Mouse (Mus musculus) adipocyte (in vitro differentiated cells): ENCODE results near the gene Zfp114.

Source experiments
- DNase-seq: peaks from one replicate; pipeline ENCODE4 v3.0.0-alpha.2; 2016; ENCODE audit warnings: low spot score

Zfp114 gene

DNA sequence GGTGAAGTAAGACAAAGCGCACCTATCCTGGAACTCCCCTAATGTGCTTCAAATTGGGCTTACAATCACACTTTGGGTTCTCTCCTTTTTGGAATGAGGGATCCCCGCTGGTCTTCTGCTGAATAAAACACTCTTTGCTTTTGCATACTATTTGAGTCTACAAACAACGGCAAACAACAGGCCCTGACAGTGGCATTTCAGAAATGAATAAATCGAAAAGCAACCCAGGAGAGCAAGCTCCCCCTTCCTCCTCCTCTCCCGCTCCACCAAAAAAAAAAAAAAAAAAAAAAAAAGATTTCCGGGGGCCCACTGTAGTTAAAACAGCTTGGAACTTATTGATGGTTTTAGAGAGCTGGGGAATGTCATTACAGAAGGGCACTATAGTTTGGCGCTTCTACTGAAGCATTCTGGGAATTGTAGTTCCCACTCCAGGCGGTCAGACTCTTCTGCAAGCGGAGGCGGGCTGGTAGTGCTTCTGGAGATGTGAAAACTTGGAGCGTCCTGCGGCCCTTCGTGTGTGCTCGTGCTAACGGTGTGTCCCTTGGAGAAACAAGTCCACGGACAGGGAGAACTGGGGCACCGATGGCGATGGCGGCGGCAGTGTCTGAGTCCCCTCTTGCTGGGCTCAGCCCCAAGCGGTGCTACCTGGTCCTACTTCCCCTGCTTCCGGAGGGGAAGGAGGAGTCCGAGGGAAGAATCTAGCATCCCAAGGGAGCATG lies at the start of gene Zfp114:
Zfp114 (plus strand) TSS at position 443 of the 719 bp plus-strand sequence.
- DNase-seq = peak; percentile 66

- DNase-seq = no peak
Measured at GRCm38 (mm10) chr7:24133425-24133995, 41.4 kb upstream of the Zfp114 start.

DNA sequence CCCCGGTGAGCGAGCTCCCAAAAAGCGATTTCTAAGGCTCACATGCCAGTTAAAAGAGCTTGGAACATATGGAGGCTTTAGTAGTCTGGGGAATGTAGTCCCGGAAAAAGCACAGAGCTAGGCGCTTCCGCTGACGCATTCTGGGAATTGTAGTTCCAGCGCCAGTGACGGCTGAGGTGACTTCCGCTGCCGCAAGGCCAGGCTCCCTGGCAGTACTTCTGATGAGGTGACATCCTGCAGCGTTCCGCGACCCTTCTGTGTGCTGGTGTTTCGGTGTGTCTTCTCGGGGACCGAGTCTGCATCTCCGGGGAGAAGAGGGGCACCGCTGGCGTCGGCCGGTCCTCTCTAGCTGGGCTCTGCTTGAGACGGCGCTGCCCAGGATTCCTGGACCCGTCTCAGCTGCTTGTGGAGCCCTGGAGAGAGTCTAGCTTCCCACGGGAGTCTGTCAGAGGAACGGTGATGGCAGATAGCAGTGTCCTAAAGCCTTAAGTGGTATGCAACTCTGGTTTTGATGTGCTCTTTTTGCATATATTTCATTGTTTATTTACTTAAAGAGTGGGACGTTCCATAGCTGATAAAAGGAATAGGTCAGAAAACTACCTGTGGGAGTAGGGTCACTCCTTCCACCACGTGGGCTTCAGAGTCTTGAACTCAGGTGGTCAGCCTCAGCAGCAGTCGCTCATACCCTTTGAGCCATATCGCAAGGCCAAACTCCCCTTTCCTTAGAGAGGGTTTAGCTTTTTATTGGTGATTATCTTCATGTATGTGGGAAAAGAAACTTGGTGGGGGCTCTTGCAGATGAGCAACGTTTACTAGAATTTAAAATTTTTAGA lies 40.6 kb upstream of the Zfp114 start, which contains the start of gene Zfp235:
Zfp235 (plus strand) TSS at position 174 of the 833 bp plus-strand sequence.
- DNase-seq = peak; percentile 78

DNA sequence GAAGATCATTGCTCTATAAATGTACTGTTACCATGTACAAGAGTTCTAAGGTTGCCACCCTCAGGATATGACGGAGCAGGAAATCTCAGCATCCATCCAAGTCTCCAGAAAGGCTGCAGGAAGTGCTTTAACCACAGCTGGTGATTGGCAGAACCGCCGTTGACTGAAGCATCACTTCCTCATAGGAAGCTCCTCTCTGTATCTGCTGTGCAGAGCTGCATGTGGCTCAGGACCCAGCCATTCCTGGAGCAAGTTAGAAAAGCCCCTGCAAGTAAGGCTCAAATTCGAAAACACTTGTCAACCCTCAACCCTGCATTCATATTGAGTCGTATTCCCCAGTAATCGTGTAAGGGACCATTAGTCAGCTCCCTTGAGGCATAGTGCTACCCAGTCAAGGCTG lies 32.3 kb upstream of the Zfp114 start:
- DNase-seq = no peak

DNA sequence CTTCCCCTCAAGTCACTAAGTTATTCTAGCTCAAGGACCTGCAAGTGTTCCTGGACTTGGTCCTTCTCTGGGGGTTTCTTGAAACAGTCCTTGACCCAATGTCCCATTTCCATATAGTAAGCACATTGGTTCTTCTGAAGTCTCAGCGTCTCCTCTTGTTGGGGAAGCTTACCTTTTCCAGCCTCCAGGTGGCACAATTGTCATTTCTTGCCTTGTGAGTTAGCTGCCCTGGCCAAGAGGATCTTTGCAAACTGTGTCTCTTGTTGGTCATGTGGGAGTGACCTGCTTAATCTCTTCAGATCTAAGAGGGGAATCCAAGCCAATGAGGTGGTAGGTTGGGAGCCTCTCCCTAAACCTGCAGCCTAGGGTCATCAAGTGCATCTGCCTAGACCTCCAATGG lies 21.6 kb upstream of the Zfp114 start:
- DNase-seq = peak; percentile 31

DNA sequence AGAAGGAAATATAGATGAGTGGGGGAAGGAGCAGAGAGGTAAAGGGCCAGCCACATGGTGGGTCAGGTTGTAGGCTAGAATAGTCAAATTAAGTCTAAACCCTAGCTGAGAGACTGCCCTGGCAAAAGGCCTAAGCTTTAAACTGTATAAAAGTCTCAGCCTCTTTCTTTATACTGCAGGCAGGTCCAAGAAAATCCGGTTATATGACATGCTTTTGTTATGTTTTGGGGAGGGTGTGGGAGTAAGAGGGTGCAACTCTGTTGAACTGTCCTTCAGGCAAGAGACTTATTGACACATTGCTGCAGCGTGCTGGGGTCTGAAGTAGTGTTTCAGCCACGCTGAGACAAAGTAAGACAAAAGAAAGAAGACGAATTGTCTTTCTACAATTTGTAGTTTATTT lies 2.7 kb upstream of the Zfp114 start:
- DNase-seq = no peak

DNA sequence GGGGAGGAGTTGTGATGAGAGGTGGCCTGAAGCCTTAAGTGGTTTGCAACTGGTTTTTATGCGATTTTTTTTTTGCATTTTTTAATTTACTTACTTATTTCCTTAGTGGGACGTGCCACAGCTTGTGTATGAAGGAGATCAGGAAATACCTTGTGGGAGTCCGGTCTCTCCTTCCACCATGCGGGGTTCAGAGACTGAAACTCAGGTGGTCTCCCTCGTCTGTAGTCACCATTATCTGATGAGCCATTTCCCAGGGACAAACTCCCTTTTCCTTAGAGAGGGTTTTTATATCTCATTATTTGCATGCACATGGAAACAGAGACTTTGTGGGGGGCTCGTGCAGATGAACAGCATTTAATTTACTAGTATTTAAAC lies 464 bp downstream of the Zfp114 start:
- DNase-seq = no peak

DNA sequence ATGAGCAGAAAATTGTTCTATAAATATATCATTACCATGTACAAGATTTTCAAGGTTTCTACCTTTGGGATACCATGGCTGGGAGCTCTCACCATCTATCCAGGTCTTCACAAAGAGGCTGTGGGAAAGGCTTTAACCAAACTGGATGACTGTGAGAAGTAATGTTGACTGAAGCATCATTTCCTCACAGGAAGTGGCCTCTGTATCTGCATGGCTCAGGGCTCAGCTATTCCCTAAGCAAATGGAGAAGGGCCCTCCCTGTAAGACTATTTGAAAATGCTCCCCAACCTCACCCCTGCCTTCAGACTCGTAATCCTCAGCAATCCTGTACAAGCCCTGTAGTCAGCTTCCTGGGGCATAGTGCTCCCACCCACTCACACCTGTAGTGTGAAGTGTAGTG lies 12.8 kb downstream of the Zfp114 start:
- no peak for DNase-seq

DNA sequence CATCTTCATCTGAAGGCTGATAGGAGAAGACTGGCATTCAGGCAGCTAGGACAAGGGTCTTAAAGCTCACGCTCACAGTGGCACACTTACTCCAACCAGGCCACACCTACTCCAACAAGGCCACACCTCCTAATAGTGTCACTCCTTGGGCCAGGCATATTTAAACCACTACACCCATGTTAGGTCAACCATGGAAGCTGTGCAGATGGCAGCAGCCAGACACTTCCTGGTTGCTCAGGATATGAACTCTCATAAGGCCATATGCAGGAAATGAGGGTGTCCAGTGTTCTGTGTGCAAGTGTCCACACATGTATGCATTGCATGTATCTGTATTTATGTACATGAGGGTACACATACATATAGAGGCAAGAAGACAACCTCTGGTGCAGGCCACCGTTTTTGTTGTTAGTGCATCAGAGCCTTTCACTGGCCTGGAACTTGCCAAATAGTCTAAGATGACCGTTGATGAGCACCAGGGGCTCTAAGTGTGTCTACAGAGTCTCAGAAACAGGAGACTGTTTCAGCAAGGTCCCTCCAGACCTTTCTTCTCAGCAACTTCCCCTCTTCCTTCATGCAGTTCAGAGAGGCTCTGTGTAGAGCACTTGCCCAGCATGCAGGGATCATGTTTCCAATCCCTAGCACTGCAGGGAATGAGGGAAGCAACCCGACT lies 14.2 kb downstream of the Zfp114 start:
- no peak for DNase-seq

DNA sequence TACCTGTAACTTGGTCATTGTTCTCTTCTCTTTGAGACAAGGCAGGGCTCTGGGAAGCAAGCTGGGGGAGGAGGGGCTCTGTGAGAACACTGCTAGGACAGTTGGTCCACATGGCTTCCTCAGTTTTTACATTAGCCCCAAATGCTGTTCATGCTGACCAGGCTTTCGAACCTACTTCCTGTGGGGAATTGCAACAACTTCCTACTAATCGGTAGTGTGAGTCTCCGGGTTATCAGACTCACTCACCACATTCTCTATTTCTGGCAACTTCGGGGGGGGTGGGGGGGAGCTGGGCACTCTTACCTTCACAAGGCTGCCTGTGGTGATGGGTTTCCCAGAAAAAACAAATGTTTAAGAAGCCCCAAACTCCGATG lies 14.7 kb downstream of the Zfp114 start:
- DNase-seq = no peak

DNA sequence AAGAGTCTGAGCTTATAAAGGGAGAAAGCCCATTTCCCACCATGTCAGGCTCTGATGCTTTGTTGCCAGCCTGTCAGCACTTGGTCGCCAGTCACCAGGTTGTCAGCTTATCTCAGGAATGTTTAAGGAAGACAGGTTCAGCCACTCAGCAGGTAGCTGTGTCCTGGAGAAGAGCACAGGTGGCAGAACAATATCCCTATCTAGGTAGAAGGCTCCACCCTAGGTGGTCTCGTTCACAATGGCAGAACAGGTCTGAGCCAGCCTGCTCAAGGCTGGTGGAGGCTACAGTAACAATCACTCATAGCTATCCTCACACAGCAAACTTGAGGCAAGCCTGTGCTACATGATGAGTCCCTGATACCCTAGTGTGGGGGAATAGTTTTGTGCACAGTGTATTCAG lies 16.5 kb downstream of the Zfp114 start:
- no peak for DNase-seq

GRCm38 (mm10) chr7:24193157-24193556 lies 18.3 kb downstream of the Zfp114 start:
- DNase-seq = no peak

DNA sequence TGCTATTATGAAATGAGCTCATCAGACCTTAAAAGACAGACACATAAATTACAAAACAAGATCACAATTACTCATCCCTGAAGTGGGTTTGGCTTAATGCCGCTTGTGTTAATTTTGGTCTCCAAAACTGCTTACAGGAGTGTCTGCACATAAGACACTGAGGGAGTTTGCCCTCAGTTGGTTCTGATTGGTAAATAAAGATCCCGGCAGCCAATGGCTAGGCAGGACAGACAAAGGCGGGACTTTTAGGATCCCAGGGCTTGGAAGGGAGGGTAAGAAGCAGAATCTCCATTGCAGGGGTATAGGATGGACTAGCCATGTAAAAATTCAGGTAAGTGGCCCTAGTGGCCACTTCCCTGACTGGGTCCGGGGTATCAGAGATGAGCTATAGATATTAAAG lies 22.1 kb downstream of the Zfp114 start:
- no peak for DNase-seq

GRCm38 (mm10) chr7:24207488-24208261 lies 32.8 kb downstream of the Zfp114 start:
- peak; percentile 71 for DNase-seq

DNA sequence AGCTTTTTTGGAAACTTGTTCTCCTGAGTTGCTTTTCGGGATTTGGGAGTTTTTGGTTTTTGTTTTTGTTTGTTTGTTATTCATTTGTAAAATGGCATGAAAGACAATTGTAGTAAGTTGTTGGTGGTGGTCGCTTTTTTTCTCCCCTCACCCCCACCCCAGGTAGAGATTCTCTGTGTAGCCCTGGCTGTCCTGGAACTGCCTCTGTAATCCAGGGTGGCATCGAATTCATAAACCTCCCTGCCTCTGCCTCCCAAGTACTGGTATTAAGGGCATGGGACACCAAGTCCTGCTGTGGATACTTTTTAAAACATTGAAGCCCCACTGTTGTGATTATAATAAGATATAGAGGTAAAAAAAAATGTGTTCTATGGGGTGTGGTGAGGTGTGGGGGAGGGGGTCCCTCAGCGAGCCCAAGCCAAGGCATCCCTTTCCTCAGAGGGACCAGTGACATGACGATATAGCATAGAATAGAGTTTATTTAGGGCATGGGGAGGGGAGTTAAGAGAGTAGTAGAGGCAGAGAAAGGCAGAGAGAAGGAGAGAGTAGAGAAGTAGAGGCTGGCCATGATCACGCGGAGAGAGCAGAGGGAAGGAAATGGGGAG lies 33.5 kb downstream of the Zfp114 start:
- DNase-seq = no peak

DNA sequence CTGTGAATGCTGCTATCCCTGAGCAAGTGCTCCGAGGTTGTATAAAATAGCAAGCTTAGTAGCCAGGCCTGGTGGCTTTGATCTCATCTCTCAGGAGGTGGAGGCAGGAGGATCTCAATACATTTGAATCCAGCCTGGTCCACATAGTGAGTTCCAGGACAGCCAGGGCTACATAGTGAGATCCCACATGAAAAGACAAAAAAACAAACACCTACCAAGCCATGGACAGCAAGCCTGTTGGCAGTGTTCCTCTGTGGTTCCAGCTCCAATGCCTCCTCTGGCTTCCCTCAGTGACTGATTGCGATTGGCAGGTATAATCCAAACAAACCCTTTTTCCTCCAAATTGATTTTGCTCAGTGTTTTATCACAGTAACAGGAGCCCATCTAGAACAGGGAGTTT lies 35.4 kb downstream of the Zfp114 start:
- no peak for DNase-seq

- no peak for DNase-seq
Measured at GRCm38 (mm10) chr7:24211343-24211742, 36.5 kb downstream of the Zfp114 start, which contains the start of gene Zfp111. Zfp111 (minus strand) TSS chr7:24211443.
